Mouse (Mus musculus): Measurements from ENCODE around the gene Ppip5k1. TPM values are rescaled to one million over a fixed set of nuclear protein-coding genes. Genes with fewer than 3 reads are reported as not detected.

Gene Ppip5k1
- total RNA-seq, 2 experiments from 2014 or later, result 23.5 to 25.0 TPM

DNA sequence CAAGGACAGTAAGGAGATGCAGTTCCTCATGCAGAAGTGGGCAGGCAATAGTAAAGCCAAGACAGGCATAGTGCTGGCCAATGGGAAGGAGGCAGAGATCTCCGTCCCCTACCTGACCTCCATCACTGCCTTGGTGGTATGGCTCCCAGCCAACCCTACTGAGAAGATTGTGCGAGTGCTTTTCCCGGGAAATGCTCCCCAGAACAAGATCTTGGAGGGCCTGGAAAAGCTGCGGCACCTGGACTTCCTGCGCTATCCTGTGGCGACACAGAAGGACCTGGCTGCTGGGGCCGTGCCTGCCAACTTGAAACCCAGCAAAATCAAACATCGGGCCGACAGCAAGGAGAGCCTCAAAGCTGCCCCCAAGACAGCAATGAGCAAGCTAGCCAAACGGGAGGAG is 55.2 kb downstream of the Ppip5k1 start:
- DNase-seq, result no peak
- intact Hi-C loops (cut with DNase I), result no loop called here

GRCm38 (mm10) chr2:121299471-121299870 is 55.7 kb downstream of the Ppip5k1 start:
- intact Hi-C loops (cut with DNase I), result no loop called here
- DNase-seq, result no peak

GRCm38 (mm10) chr2:121298131-121298530 is 57.1 kb downstream of the Ppip5k1 start:
- intact Hi-C loops (cut with DNase I), result no loop called here
- no peak for DNase-seq

DNA sequence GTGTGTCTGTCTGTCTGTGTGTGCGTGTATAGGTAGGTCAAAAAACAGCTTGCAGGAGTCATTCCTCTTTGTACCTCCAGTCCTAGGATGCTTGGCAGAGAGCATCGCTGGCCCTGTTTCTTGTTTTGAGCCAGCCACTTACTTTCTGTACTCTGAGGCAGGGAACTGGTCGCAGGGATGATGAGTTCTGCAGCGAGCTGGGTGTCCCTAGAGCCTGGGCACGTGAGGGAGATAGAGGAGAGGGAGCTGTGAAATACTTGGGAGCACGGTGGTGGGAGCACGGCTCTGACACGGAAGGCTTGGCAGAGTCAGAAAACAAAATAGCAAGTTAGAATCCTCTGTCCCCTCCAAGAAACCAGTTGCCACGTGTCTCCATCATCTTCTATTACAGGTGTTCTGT is 57.5 kb downstream of the Ppip5k1 start:
- intact Hi-C loops (cut with DNase I), result no loop called here
- DNase-seq, result no peak

DNA sequence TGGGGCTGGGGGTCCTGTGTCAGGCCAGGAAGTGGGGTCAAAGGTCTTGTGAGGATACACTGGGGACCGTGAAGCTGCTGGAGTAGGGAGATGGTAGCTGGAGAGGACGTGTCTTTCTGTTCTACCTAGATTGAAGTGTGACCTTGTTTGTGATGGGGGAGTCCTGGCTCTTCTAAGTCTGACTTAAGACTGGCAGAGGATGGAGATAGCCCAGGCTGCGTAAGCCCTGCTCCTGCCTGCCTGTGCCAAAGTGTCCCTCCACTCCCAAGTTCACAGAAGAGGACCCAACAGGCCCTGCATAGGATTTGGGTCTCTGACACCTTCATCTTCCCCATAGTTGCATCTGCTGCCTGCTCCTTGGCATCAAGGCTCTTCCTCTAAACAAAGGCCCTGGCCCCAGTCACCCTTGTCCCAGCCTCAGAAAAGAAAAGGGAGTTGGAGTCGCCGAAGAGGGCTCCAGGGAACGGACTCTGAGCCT is 58.4 kb downstream of the Ppip5k1 start:
- DNase-seq, result no peak
- intact Hi-C loops (cut with DNase I), result no loop called here

- intact Hi-C loops (cut with DNase I), result no loop called here
- DNase-seq, result peak; percentile 42 to 45
Observed at GRCm38 (mm10) chr2:121295608-121296571, 59.3 kb downstream of the Ppip5k1 start.

DNA sequence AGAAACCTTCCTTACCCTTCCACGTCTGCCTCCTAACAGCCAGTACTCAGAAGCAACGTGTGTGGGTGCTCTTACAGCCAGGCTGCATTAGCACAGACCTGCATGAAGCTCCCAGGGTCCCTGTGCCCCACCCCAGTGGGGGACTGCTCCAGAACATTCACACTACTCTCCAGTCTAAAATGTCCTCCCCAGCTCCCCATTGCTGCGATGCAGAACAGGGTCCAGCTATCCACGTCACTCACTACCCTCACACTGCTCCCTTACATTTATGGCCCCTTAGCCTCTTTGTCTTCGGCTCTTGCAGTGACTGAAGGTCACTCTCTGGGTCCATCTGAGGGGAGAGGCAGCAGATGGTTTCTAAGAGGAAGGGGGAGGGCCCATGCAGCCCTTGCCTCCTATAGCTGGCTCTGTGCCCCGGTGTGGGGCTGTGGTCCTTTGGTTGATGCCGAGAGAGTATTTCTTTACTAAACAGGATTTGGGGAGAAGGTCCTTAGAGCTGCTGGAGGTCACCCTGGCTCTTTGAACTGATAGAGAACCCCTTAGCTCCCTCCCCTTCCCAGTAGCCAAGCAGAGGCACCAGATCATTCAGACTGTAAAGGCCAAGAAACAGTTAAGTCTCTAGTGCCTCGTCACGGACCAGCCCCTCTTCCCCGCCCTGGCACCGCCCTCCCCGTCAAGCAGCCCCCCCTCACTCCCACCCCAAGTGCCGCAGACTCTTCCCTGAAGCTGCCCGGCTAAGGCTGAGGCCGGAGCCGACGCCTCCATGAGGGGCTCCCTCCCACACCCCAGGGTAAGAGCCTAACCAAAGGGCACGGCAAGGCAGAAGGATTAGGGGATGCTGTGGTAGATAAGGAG is 60.2 kb downstream of the Ppip5k1 start:
- peak; percentile 63 to 64 for DNase-seq
- intact Hi-C loops (cut with DNase I), result loop anchor here (5.0 kb wide), 1 partner anchor 57 kb away; no protein-coding TSS in a partner anchor

DNA sequence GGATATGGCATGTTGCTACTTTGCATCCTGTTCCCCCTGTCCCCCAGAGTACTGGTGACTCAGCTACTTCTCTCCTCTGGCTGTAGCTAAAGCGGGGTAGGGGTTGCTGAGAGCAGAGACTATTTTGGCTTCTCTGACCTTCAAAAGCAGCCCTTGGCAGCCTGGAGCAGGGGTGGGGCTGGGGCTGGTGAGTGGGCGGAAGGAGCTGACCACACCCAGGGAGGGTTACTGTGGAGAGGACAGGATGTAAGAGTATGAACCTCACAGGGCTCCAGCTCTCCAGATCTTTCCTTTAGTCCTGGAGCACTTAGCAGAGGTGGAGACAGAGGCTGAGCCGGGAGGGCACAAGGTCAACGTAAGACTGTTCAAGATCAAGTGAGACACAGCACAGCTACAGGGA is 61.0 kb downstream of the Ppip5k1 start:
- peak; percentile 80 to 85 for DNase-seq
- intact Hi-C loops (cut with DNase I), result loop anchor here (5.0 kb wide), 1 partner anchor 58 kb away; no protein-coding TSS in a partner anchor

DNA sequence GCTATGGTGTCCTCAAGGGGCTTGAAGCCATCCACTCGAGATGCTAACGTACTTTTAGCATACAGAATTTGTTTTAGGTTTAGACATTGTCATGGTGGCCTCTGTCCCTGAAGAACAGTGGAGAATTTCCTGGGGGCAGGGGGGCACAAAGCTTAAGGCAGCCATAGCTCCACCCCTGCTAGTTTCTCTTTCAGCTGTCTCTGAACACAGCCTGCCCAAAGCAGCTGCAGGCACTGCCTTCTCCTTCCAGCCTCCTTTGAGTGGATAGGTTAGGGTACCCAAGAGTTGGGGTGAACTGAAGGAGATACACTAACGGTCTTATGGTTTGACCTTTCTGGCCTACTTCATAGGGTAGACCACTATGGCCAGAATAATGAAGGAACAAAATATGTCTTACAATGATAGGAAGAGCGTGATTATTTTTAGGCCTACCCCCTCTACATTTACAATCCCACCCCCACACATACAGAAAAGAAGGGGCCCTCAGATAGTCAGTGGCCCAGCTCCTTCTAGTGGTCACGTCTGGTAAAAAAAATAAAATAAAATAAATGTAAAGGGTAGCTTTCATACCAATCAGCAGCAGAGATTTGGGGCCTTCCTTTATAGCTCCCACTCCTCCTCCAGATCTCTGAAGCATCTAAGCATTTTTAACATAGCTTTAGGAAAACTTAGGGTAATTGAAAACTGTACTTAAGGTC is 62.7 kb downstream of the Ppip5k1 start:
- DNase-seq, result no peak
- intact Hi-C loops (cut with DNase I), result loop anchor here (5.0 kb wide), 1 partner anchor 60 kb away; no protein-coding TSS in a partner anchor

GRCm38 (mm10) chr2:121289730-121290540 is 65.3 kb downstream of the Ppip5k1 start:
- intact Hi-C loops (cut with DNase I), result loop anchor here (2.0 to 5.0 kb wide), 2 partner anchors 19 to 62 kb away; partner anchors contain the start of gene Trp53bp1
- DNase-seq, result peak in 1 of 2 experiments; percentile 24

DNA sequence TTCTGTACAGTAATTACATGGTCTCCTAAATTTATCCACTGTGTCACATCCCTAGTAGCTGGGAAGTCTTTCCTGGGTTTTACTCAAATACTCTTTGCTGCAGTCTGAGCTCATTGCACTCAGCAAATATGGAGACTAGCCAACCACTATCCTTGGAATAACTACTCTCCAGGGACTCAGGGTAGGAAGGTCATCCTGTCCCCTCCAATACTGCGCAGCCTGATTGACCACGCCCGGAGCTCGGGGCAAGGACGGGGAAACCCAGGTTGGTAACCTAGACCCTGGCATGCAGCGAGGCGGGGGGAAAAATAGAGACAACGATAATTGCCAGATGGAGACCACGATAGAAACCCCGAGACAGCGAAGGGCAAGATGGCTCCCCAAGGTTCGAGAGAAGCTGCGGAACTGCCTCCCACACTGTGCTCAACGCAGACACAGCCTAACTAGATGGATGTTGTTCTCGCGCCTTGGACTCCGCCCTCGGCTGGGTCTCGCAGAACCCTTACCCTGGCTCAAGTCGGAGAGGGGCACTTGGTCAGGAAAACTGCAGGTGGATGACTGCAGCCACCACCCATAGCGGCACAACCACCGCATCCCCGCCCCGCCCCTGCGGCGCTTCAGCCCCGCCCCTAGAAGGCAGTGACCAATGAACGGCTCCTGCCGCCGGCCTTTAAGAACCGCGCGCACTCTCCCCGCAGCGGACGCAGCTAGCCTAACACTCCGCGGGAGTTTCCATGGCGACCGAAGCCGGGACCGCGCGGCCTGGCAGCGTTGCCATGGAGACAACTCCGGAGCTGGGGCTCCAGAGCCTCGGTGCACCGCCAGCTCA is 66.1 kb downstream of the Ppip5k1 start, which contains the start of gene Map1a:
Gene Map1a (plus strand): TSS at position 700 of the 829 bp plus-strand sequence.
- intact Hi-C loops (cut with DNase I), result loop anchor here (2.0 kb wide), 1 partner anchor 18 kb away; the partner anchor contains the start of gene Trp53bp1

GRCm38 (mm10) chr2:121287850-121288249 is 67.3 kb downstream of the Ppip5k1 start:
- no peak for DNase-seq
- intact Hi-C loops (cut with DNase I), result loop anchor here (2.0 kb wide), 1 partner anchor 17 kb away; the partner anchor contains the start of gene Trp53bp1

More for the DNA sequence above, 66.1 kb downstream of the Ppip5k1 start, which contains the start of gene Map1a:
- peak; percentile 93 to 94 for DNase-seq

- DNase-seq, result no peak
- intact Hi-C loops (cut with DNase I), result loop anchor here (2.0 kb wide), 1 partner anchor 17 kb away; the partner anchor contains the start of gene Map1a
Observed at GRCm38 (mm10) chr2:121271928-121272516, 83.2 kb downstream of the Ppip5k1 start.

DNA sequence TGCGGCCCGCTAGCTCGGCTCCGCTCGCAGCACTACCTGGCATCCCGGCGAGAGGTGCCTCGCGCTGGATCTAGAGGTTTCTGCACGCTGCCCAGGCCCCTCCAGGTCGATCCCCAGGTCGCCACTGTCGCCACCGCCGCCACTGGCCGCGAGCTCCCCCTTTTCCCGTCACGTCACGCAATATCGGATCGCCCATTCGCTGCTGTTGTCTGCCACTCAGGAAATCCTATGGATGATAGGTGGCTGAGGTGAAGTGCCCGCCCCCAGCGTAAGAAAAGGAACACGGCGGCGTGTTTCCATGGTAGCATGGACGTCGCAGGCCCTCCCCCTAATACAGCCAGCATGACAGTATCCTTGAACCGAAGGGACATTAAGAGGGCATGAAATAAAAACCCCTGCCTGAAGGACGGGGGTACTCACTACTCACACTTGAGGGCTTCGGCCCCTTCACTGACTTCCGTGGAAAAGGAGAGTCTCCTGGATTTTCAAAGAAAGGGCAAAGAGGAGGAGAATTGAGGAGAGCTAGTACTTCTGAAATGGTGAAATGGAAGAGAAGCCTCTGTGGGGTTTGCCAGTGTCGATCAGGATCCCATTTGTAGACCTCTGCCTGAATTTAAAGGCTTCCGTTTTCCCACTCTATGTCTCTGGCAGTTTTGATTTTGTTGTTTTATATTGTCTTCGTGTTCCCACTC is 83.8 kb downstream of the Ppip5k1 start, which contains the start of gene Trp53bp1:
Gene Trp53bp1 (minus strand): TSS at position 172 of the 692 bp plus-strand sequence.
- DNase-seq, result peak; percentile 98

DNA sequence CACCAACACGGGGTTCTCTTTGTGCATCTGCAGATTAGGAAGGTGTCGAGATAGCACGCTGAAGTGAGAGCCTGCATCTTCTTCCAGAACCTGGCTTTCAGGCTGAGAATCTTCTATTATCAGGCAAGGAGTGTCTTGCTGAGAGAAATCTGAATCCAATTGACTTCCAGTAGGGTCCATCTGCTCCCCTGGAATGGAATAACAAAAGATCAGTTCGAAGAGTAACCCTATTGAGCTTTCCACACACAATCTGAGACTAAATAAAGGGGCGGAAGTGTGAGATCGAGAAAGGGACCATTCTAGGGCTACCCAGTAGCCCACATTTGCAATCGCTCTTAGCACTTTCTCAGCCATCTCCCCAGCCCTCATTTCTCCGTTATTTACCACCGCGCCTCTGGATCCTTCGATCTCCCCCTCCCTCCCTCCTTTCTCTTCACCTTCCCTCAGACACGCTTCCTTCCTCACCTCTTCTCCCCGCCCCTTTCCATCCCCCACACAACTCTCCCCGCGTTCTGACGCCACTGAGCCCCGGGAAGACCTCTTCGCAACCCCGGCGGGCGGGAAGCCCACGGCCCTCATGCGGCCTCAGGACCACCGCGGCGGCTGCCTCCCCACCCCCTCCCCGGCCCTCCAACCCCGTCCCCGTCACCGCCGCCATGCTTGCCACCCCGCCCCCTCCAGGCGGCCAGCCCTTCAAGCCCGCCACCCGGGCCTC is 84.5 kb downstream of the Ppip5k1 start:
- intact Hi-C loops (cut with DNase I), result loop anchor here (2.0 kb wide), 1 partner anchor 18 kb away; the partner anchor contains the start of gene Map1a
- no peak for DNase-seq

More for the DNA sequence above, 83.8 kb downstream of the Ppip5k1 start, which contains the start of gene Trp53bp1:
- intact Hi-C loops (cut with DNase I), result loop anchor here (2.0 kb wide), 1 partner anchor 17 kb away; the partner anchor contains the start of gene Map1a

DNA sequence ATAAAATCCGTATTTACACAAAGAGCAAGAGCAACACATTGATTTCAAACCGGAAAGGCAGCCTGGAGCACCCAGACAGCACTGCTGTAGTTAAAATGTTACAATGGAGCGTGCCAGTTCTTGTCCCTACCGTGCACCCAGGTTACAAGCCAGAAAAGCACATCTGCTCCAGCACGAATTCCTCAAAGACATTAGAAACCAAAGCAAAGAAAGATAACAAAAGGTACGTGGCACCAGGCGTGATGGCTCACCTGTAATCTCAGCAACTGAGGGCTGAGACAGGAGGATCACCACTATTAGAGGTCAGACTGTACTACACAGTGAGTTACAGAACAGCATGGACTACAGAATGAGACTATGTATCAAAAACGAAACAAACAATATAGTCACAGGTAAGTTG is 86.8 kb downstream of the Ppip5k1 start:
- intact Hi-C loops (cut with DNase I), result no loop called here
- DNase-seq, result no peak
